In genomic region chr3:145408045-145408444, GRCm38 (mm10) we compare ENCODE assay signal across 8 mouse cellular contexts.
DNase-seq lines count a peak whose midpoint lies in the region; ATAC-seq and TF ChIP-seq lines count a peak whose summit lies in the region.

No protein-coding gene starts in this region.

- DNase-seq in forebrain, postnatal 0 days = no peak
- DNase-seq in spleen, adult 12 weeks (ENCODE audit: low spot score) = peak; percentile 3
- DNase-seq in spleen, postnatal 14 days (ENCODE audit: low spot score in 2 of 2) = no peak
- DNase-seq in kidney, postnatal 14 days = peak; percentile 17
- peak; percentile 6 to 7 for DNase-seq in thymus, postnatal 36 days
- no peak for DNase-seq in natural killer cell, adult 2 months (ENCODE audit: low spot score in 2 of 2)

- ATAC-seq in forebrain, postnatal 0 days = no peak
- no peak for ATAC-seq in forebrain, embryonic 12.5 days (ENCODE audit: low FRiP score)
- no peak for ATAC-seq in forebrain, embryonic 15.5 days (replicated peaks)

- no peaks in the 10 kb centered on the region for H3K4me1 ChIP-seq in forebrain, postnatal 0 days (ENCODE audit: insufficient read depth)
- H3K4me1 ChIP-seq in forebrain, embryonic 12.5 days = no peaks in the 10 kb centered on the region
- no peaks in the 10 kb centered on the region for H3K4me1 ChIP-seq in forebrain, embryonic 15.5 days

- no peaks in the 10 kb centered on the region for H3K36me3 ChIP-seq in forebrain, postnatal 0 days (ENCODE audit: insufficient read depth)
- H3K36me3 ChIP-seq in forebrain, embryonic 12.5 days (replicated peaks) = no peaks in the 10 kb centered on the region
- H3K36me3 ChIP-seq in forebrain, embryonic 15.5 days = no peaks in the 10 kb centered on the region

- 73% methylated on average over 3 of the region's 3 CpGs for WGBS in forebrain, postnatal 0 days
- WGBS in forebrain, embryonic 12.5 days = 72% methylated on average over 3 of the region's 3 CpGs
- 71% methylated on average over 3 of the region's 3 CpGs for WGBS in forebrain, embryonic 15.5 days

- H3K27ac ChIP-seq in forebrain, postnatal 0 days (ENCODE audit: low read depth, low read length) = no peak overlapping the region
- no peak overlapping the region for H3K27ac ChIP-seq in forebrain, embryonic 12.5 days
- no peak overlapping the region for H3K27ac ChIP-seq in forebrain, embryonic 15.5 days (replicated peaks)

- H3K4me3 ChIP-seq in forebrain, postnatal 0 days (ENCODE audit: low read depth, low read length) = no peak overlapping the region
- H3K4me3 ChIP-seq in forebrain, embryonic 12.5 days (replicated peaks) = no peak overlapping the region
- no peak overlapping the region for H3K4me3 ChIP-seq in forebrain, embryonic 15.5 days

- no peak overlapping the region for H3K4me2 ChIP-seq in forebrain, postnatal 0 days (ENCODE audit: low read depth)
- no peak overlapping the region for H3K4me2 ChIP-seq in forebrain, embryonic 12.5 days
- H3K4me2 ChIP-seq in forebrain, embryonic 15.5 days (replicated peaks) = no peak overlapping the region

- peak; percentile 38; the same call in 1 of the 2 replicates for TF ChIP-seq CTCF in forebrain, postnatal 0 days (IDR thresholded peaks at IDR 0.05; ENCODE audit: low read depth)

- H3K9me3 ChIP-seq in forebrain, postnatal 0 days (ENCODE audit: low read length) = no peaks in the 10 kb centered on the region
- 0 out of 2 replicates have a peak, but pooled peaks cover 3% of the 10 kb centered on the region for H3K9me3 ChIP-seq in forebrain, embryonic 12.5 days
- H3K9me3 ChIP-seq in forebrain, embryonic 15.5 days = no peaks in the 10 kb centered on the region

- H3K27me3 ChIP-seq in forebrain, postnatal 0 days (ENCODE audit: insufficient read depth, low read length) = no peaks in the 10 kb centered on the region
- no peaks in the 10 kb centered on the region for H3K27me3 ChIP-seq in forebrain, embryonic 12.5 days
- no peaks in the 10 kb centered on the region for H3K27me3 ChIP-seq in forebrain, embryonic 15.5 days

- H3K9ac ChIP-seq in forebrain, postnatal 0 days = no peak overlapping the region
- H3K9ac ChIP-seq in forebrain, embryonic 12.5 days = no peak overlapping the region
- H3K9ac ChIP-seq in forebrain, embryonic 15.5 days (replicated peaks) = no peak overlapping the region

Comparison
In these comparisons a context has a peak if more than half of its experiments do, and no peak if none do; other contexts are left out.
1. DNase-seq: peak in spleen, adult 12 weeks (single experiment), kidney, postnatal 14 days (single experiment) and thymus, postnatal 36 days (2 of 2); none in forebrain, postnatal 0 days (single experiment), spleen, postnatal 14 days (0 of 2) and natural killer cell, adult 2 months (0 of 2).